ENCODE assay signal across 14 mouse cellular contexts in genomic region chr17:74705480-74705879, GRCm38 (mm10).
"Had no signal": no experiment of that assay in that cellular context is flagged by ENCODE, and none has a peak within 500 bp of the region (broad histone marks: within the 10 kb centered on the region; RNA-seq: fewer than 3 reads in every experiment).

No protein-coding gene starts in this region.

- H3K4me2 ChIP-seq: lung, embryonic 14.5 days; midbrain, embryonic 12.5 days; neural tube, embryonic 12.5 days; stomach, embryonic 15.5 days had no signal

- H3K27ac ChIP-seq: midbrain, embryonic 12.5 days; neural tube, embryonic 12.5 days; stomach, embryonic 15.5 days; stomach, postnatal 0 days had no signal

- H3K4me3 ChIP-seq: midbrain, embryonic 12.5 days; neural tube, embryonic 12.5 days; stomach, embryonic 15.5 days had no signal

- H3K4me1 ChIP-seq: midbrain, embryonic 12.5 days; neural tube, embryonic 12.5 days; stomach, embryonic 15.5 days had no signal

- H3K9me3 ChIP-seq: midbrain, embryonic 12.5 days; neural tube, embryonic 12.5 days; stomach, embryonic 15.5 days had no signal

- ATAC-seq: midbrain, embryonic 16.5 days had no signal

- H3K9ac ChIP-seq: lung, embryonic 14.5 days; midbrain, embryonic 12.5 days; neural tube, embryonic 12.5 days; stomach, embryonic 15.5 days had no signal

- H3K27me3 ChIP-seq: midbrain, embryonic 12.5 days; neural tube, embryonic 12.5 days; stomach, embryonic 15.5 days had no signal

- DNase-seq: lung, adult 18-20 months; lung, embryonic 14.5 days; lung, postnatal 10 days; lung, postnatal 4 days; midbrain, embryonic 14.5 days; right cerebral cortex, postnatal 14 days; thymus, adult 2 months; thymus, postnatal 25 days; thymus, postnatal 4 days had no signal
